Mouse (Mus musculus) left cerebral cortex, postnatal 10 days (tissue): Measurements from ENCODE around the gene Tmem33. TPM values are rescaled to one million over a fixed set of nuclear protein-coding genes. Genes with fewer than 3 reads are reported as not detected.
A peak's percentile ranks its signal among the peaks of the same experiment; 100 is the strongest.

Experiments
- DNase-seq, 2 experiments: peaks; one replicate each; pipeline ENCODE4 v3.0.0; 2021 to 2022; ENCODE audit warnings: low spot score in 2 of 2, mixed read lengths in 1 of 2; ENCODE audit errors: extremely low spot score in 1 of 2
- intact Hi-C: fragments of 180-260 bp; cut with DNase I; formaldehyde crosslinking; loops from one replicate; pipeline ENCODE4 v1.15.1; 2025
- total RNA-seq, 2 experiments: library from RNA; stranded (reverse); gene quantifications; 2 replicates each; pipeline ENCODE4 v1.2.3; 2021

Tmem33 gene
- 10 to 100 TPM; 74.9 to 81.3 TPM for total RNA-seq

- intact Hi-C loops: no loop called here
- peak; percentile 93 to 94 for DNase-seq
Observed at GRCm38 (mm10) chr5:67260531-67261371, at the start of gene Tmem33. Tmem33 (plus strand) TSS chr5:67260565.

- no peak for DNase-seq
- intact Hi-C loops: no loop called here
Observed at GRCm38 (mm10) chr5:67213168-67213567, 47.2 kb upstream of the Tmem33 start.

GRCm38 (mm10) chr5:67215121-67216030 lies 45.0 kb upstream of the Tmem33 start:
- DNase-seq: no peak
- intact Hi-C loops: no loop called here

GRCm38 (mm10) chr5:67216031-67216778 lies 44.2 kb upstream of the Tmem33 start:
- no peak for DNase-seq

DNA sequence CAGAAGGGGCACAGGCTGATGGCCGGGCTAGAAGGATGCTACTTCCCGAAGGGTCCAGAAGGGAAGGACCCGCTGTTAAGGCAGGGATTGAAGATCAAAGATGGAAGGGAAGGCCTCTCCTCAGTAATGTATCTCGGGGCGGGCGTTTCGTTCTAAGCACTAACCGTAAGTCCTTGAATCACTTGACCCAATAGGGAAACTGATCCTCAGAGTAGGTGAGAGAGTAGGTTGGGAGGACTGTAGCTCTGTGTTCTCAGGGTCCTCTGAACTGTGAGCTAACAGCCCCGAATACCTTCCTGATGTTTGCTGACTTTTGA lies 43.6 kb upstream of the Tmem33 start:
- intact Hi-C loops: no loop called here

More at GRCm38 (mm10) chr5:67216031-67216778, 44.2 kb upstream of the Tmem33 start:
- intact Hi-C loops: no loop called here

GRCm38 (mm10) chr5:67221901-67222300 lies 38.5 kb upstream of the Tmem33 start:
- intact Hi-C loops: no loop called here
- no peak for DNase-seq

More for the DNA sequence above, 43.6 kb upstream of the Tmem33 start:
- DNase-seq: no peak

DNA sequence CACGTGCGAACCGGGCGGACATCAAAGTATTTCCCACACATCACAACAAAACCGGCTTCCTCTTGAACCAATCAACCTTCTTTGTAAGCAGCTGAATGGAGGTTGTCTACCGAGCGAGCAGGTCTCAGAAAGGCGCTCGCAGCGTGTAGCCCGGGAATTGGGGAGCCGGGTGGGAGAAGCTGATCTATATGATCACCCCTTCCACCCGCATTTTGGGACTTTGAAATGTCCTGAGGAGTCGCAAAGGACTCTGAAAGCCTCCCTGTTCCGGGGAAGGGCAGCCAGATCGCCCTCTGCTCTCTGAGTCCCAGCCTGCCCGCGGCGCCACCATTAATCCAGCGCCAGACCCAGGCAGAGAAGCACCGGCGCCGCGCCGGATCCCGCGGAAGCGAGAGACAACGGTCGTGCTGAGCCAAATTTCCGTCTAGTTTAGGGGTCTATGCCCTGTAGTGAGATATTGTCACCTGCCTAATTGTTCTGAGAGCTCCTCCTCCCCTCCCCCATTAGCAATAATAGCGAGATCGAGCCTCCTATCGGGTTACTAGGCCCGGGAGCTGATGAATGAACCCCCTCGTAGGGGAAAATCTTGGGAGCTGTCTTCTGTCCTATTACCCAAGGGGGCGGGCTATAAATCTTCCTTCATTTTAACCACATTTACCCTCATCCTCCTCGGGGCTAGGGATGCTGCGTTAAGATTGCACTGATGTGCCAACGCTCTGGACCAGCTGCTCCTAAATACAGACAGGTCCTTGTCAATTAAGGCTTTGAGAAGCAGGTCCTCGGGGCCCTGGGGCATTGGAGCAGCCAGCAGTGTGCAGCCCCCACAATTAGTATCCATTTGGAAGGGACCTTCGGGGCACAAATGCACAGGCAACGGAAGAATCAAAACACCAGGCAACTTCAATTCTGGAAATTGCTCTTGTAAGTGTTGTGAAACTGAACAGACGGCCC lies 37.6 kb upstream of the Tmem33 start:
- intact Hi-C loops: no loop called here
- no peak for DNase-seq

DNA sequence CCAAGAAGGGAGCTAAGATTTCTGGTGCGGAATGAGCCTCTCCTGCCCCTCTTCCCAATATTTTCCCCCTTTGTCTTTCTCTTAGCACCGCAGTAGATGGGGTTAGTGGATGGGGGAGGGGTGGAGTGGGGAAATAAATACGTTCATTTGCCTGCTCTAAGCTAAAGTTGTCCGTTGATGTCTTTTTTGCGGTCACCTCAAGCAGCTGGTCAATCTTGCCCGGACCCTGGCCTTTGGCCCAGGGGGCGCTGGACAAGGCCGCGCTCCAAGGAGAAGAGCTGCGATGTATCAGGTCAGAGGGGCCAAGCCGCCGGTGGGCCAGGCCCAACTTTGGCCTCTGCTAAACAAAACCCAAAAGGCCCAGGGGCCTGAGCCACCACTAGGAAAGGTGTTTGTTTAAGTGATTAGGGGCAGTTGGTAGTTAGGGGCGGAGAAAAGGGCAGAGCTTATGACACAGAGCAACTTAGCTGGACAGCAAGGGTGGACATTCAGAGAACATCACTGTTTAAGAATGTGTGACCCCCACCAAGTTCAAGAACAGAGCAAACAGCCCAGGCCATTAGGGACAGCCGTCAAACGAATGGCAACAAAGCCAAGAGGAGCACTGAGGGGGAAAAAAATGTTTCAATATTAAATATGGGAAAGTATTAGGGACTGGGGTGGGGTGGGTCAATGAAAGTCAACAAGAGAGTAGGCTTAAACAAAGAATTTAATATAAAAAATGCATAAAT lies 36.8 kb upstream of the Tmem33 start:
- intact Hi-C loops: no loop called here
- no peak for DNase-seq

- intact Hi-C loops: no loop called here
Observed at GRCm38 (mm10) chr5:67224122-67224502, 36.3 kb upstream of the Tmem33 start.

DNA sequence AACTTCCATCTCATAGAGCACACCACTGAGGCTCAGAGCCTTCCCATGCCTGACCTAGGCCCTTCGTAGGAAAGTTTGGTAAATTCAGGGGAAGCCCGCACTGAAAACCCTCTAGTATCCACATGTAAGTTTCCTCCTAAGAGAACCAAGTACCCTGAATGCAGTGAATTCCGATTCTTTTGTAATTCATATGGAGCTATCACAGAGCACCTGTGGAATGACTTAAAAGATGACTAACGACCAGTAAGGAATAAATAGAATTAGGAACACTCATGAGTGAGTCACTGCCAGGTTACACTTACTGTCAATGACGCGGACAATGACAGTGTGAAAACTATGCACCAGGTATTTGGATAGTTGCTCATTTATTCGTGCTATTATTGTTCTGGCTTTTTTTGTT lies 34.6 kb upstream of the Tmem33 start:
- intact Hi-C loops: no loop called here

More at GRCm38 (mm10) chr5:67224122-67224502, 36.3 kb upstream of the Tmem33 start:
- no peak for DNase-seq

GRCm38 (mm10) chr5:67227261-67227660 lies 33.1 kb upstream of the Tmem33 start:
- DNase-seq: no peak
- intact Hi-C loops: no loop called here

More for the DNA sequence above, 34.6 kb upstream of the Tmem33 start:
- DNase-seq: no peak

GRCm38 (mm10) chr5:67227682-67228444 lies 32.5 kb upstream of the Tmem33 start:
- intact Hi-C loops: no loop called here
- DNase-seq: no peak

- intact Hi-C loops: loop anchor here (5.0 kb wide), 2 partner anchors 187 to 537 kb away; no protein-coding TSS in a partner anchor
Observed at GRCm38 (mm10) chr5:67234682-67235081, 25.7 kb upstream of the Tmem33 start.

GRCm38 (mm10) chr5:67235462-67235861 lies 24.9 kb upstream of the Tmem33 start:
- intact Hi-C loops: no loop called here
- no peak for DNase-seq

More at GRCm38 (mm10) chr5:67234682-67235081, 25.7 kb upstream of the Tmem33 start:
- DNase-seq: no peak

GRCm38 (mm10) chr5:67236601-67237000 lies 23.8 kb upstream of the Tmem33 start:
- DNase-seq: no peak
- intact Hi-C loops: no loop called here

DNA sequence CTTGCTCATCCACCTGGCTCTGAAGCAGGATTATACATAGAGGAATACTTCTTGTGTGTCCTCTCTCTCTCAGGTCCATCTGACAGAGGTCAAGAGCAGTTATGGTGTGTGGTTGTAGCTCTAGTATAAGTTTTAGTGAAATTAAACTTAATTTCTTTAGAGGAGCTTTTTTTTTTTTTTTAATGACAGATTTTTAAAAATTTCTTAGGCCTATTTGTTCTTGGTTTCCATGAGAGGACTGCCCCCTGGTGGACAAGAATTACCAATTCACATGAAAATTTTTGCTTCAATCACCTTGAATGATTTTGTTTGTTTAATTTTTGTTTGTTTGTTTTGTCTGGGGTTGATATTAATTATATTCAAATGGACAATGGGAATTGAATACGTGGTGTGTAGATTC lies 22.1 kb upstream of the Tmem33 start:
- DNase-seq: no peak
- intact Hi-C loops: no loop called here

DNA sequence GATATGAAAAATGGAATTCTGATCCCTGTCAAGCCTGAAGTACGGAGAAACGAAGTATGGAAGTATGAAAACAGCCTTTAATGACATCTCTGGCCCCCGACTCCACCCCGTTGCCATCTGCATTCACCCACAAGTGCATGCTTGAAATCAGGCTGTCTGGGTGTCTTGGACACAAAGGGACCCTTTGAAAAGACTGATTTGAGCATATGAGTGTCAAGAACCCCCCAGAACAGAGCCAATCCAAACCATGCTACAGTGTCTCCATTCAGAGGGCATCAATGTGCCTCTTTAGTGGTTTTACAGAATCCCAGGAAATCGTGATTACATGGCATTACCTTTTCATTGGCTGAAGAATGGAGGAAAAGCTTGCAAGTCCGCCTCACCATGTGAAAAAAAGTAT lies 18.7 kb upstream of the Tmem33 start:
- DNase-seq: no peak
- intact Hi-C loops: no loop called here
